Mouse (Mus musculus): ENCODE data around the gene Ppil2. TPM values are rescaled to one million over a fixed set of nuclear protein-coding genes. Genes with fewer than 3 reads are reported as not detected.

Gene Ppil2
- total and polyA plus RNA-seq, 2 experiments from 2014 or later: 104 to 111 TPM

- no peak; the same call in 1 of the 2 replicates for ATAC-seq
Measured at GRCm38 (mm10) chr16:17078101-17078500, 33.0 kb downstream of the Ppil2 start.

GRCm38 (mm10) chr16:17076869-17077268, 34.2 kb downstream of the Ppil2 start:
- DNase-seq (no peak), ATAC-seq (no peak)
- no peaks in the 10 kb centered on the region for H3K27me3 ChIP-seq (ENCODE audit: insufficient read depth, low read length)
- H3K9ac ChIP-seq: no peak overlapping the region
- no peak for TF ChIP-seq CTCF (IDR thresholded peaks at IDR 0.05; ENCODE audit: low read depth)
- no peak overlapping the region for H3K27ac ChIP-seq (ENCODE audit: low read depth, low read length)
- peaks cover 30% of the 10 kb centered on the region for H3K36me3 ChIP-seq (ENCODE audit: insufficient read depth)
- no peaks in the 10 kb centered on the region for H3K9me3 ChIP-seq (ENCODE audit: low read length)
- 0 out of 2 replicates have a peak, but pooled peaks cover 7% of the 10 kb centered on the region for H3K4me1 ChIP-seq (ENCODE audit: insufficient read depth)
- no peak overlapping the region for H3K4me3 ChIP-seq (ENCODE audit: low read depth, low read length)
- no peak overlapping the region for H3K4me2 ChIP-seq (ENCODE audit: low read depth)

More at GRCm38 (mm10) chr16:17078101-17078500, 33.0 kb downstream of the Ppil2 start:
- Histone ChIP-seq H3K4me2 (ENCODE audit: low read depth) (no peak overlapping the region), H3K9me3 (ENCODE audit: low read length) (no peaks in the 10 kb centered on the region), H3K27me3 (ENCODE audit: insufficient read depth, low read length) (no peaks in the 10 kb centered on the region), H3K4me1 (ENCODE audit: insufficient read depth) (0 out of 2 replicates have a peak, but pooled peaks cover 7% of the 10 kb centered on the region), H3K36me3 (ENCODE audit: insufficient read depth) (peaks cover 43% of the 10 kb centered on the region), H3K27ac (ENCODE audit: low read depth, low read length) (no peak overlapping the region), H3K9ac (no peak overlapping the region), H3K4me3 (ENCODE audit: low read depth, low read length) (no peak overlapping the region)
- no peak for DNase-seq
- WGBS: 44% methylated on average over 7 of the region's 7 CpGs
- no peak for TF ChIP-seq CTCF (IDR thresholded peaks at IDR 0.05; ENCODE audit: low read depth)

GRCm38 (mm10) chr16:17076301-17076700, 34.8 kb downstream of the Ppil2 start:
- Histone ChIP-seq H3K9me3 (ENCODE audit: low read length) (no peaks in the 10 kb centered on the region), H3K9ac (no peak overlapping the region), H3K4me1 (ENCODE audit: insufficient read depth) (0 out of 2 replicates have a peak, but pooled peaks cover 7% of the 10 kb centered on the region), H3K36me3 (ENCODE audit: insufficient read depth) (peaks cover 25% of the 10 kb centered on the region), H3K4me2 (ENCODE audit: low read depth) (no peak overlapping the region), H3K4me3 (ENCODE audit: low read depth, low read length) (no peak overlapping the region), H3K27me3 (ENCODE audit: insufficient read depth, low read length) (no peaks in the 10 kb centered on the region), H3K27ac (ENCODE audit: low read depth, low read length) (no peak overlapping the region)
- TF ChIP-seq CTCF (IDR thresholded peaks at IDR 0.05; ENCODE audit: low read depth): peak; percentile 19; the same call in 1 of the 2 replicates
- DNase-seq (no peak), ATAC-seq (no peak)
- 92% methylated on average over 2 of the region's 2 CpGs for WGBS

GRCm38 (mm10) chr16:17073000-17073399, 38.1 kb downstream of the Ppil2 start:
- 89% methylated on average over 7 of the region's 7 CpGs for WGBS
- Histone ChIP-seq H3K4me2 (ENCODE audit: low read depth) (no peak overlapping the region), H3K9me3 (ENCODE audit: low read length) (no peaks in the 10 kb centered on the region), H3K9ac (no peak overlapping the region), H3K27ac (ENCODE audit: low read depth, low read length) (peak overlapping the region; percentile 59; the same call in 1 of the 2 replicates), H3K27me3 (ENCODE audit: insufficient read depth, low read length) (no peaks in the 10 kb centered on the region), H3K4me3 (ENCODE audit: low read depth, low read length) (no peak overlapping the region), H3K36me3 (ENCODE audit: insufficient read depth) (peaks cover 16% of the 10 kb centered on the region), H3K4me1 (ENCODE audit: insufficient read depth) (peaks cover 10% of the 10 kb centered on the region; the same call in 1 of the 2 replicates)
- no peak for TF ChIP-seq CTCF (IDR thresholded peaks at IDR 0.05; ENCODE audit: low read depth)
- ATAC-seq (no peak), DNase-seq (peak; percentile 64)

GRCm38 (mm10) chr16:17070716-17071115, 40.3 kb downstream of the Ppil2 start:
- 36% methylated on average over 6 of the region's 6 CpGs for WGBS
- H3K4me1 ChIP-seq (ENCODE audit: insufficient read depth): peaks cover 10% of the 10 kb centered on the region; the same call in 1 of the 2 replicates
- H3K27me3 ChIP-seq (ENCODE audit: insufficient read depth, low read length): no peaks in the 10 kb centered on the region
- H3K27ac ChIP-seq (ENCODE audit: low read depth, low read length): 0 out of 2 replicates have a peak overlapping the region, but pooled peaks have one; percentile 86
- DNase-seq: no peak
- H3K36me3 ChIP-seq (ENCODE audit: insufficient read depth): peaks cover 12% of the 10 kb centered on the region
- peak overlapping the region; percentile 73 for H3K4me3 ChIP-seq (ENCODE audit: low read depth, low read length)
- H3K9me3 ChIP-seq (ENCODE audit: low read length): no peaks in the 10 kb centered on the region
- H3K4me2 ChIP-seq (ENCODE audit: low read depth): peak overlapping the region; percentile 86
- H3K9ac ChIP-seq: peak overlapping the region; percentile 74
- no peak for TF ChIP-seq CTCF (IDR thresholded peaks at IDR 0.05; ENCODE audit: low read depth)
- no peak for ATAC-seq

- 3% methylated on average over 70 of the region's 76 CpGs for WGBS
- peak; percentile 65 for TF ChIP-seq CTCF (IDR thresholded peaks at IDR 0.05; ENCODE audit: low read depth)
- ATAC-seq: peak; percentile 93
Measured at GRCm38 (mm10) chr16:17069511-17070443, 41.3 kb downstream of the Ppil2 start, which contains the start of gene Ypel1. Gene Ypel1 (plus strand): TSS chr16:17069696.

GRCm38 (mm10) chr16:17067552-17067951, 43.5 kb downstream of the Ppil2 start:
- ATAC-seq: no peak
- no peaks in the 10 kb centered on the region for H3K36me3 ChIP-seq (ENCODE audit: insufficient read depth)
- no peak for TF ChIP-seq CTCF (IDR thresholded peaks at IDR 0.05; ENCODE audit: low read depth)
- H3K27ac ChIP-seq (ENCODE audit: low read depth, low read length): no peak overlapping the region
- DNase-seq: no peak
- WGBS: 88% methylated on average over 2 of the region's 2 CpGs
- H3K4me2 ChIP-seq (ENCODE audit: low read depth): no peak overlapping the region
- peaks cover 3% of the 10 kb centered on the region; the same call in 1 of the 2 replicates for H3K4me1 ChIP-seq (ENCODE audit: insufficient read depth)
- H3K27me3 ChIP-seq (ENCODE audit: insufficient read depth, low read length): no peaks in the 10 kb centered on the region
- H3K4me3 ChIP-seq (ENCODE audit: low read depth, low read length): no peak overlapping the region
- no peaks in the 10 kb centered on the region for H3K9me3 ChIP-seq (ENCODE audit: low read length)
- no peak overlapping the region for H3K9ac ChIP-seq

More at GRCm38 (mm10) chr16:17069511-17070443, 41.3 kb downstream of the Ppil2 start, which contains the start of gene Ypel1:
- Histone ChIP-seq H3K27ac (ENCODE audit: low read depth, low read length) (peak within 1 kb of the TSS; percentile 86), H3K9ac (peak within 1 kb of the TSS; percentile 74), H3K4me2 (ENCODE audit: low read depth) (peak within 1 kb of the TSS; percentile 86), H3K4me1 (ENCODE audit: insufficient read depth) (peaks cover 10% of the 10 kb centered on the region; the same call in 1 of the 2 replicates), H3K36me3 (ENCODE audit: insufficient read depth) (peaks cover 3% of the 10 kb centered on the region), H3K27me3 (ENCODE audit: insufficient read depth, low read length) (no peaks in the 10 kb centered on the region), H3K9me3 (ENCODE audit: low read length) (no peaks in the 10 kb centered on the region), H3K4me3 (ENCODE audit: low read depth, low read length) (peak within 1 kb of the TSS; percentile 73)
- DNase-seq: peak; percentile 88

Measured in forebrain, postnatal 0 days (tissue).